Mouse (Mus musculus): ENCODE results near the gene Gm5849. TPM values are rescaled to one million over a fixed set of nuclear protein-coding genes. Genes with fewer than 3 reads are reported as not detected.
"Not testable (repeated sequence)": the region's sequence is repeated elsewhere in the genome, so short reads cannot be mapped to it uniquely, and the experiment has no call there.

Gm5849 gene
- polyA plus RNA-seq (2016; fragmentation: Nextera tagmentation; extraction: Ambion mirVana), result not detected in 2 replicates

DNA sequence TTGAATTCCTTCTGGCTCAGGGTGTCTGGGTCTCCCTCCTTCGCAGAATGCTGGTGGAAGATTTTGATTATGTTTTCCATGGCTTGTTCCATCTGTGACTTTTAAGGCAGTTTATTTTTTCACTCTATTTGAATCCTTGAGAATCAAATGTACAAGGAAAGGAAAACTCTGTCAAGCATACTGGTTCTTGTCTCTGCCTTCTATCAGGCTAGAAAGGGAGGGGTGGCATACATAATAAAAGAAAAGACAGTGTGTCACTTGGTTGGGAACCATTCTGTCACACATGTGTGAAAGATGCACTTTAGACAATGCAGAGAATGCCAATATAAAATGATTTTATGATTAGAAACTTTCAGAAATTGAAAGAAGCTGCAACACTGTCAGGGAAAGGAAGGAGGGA, at the start of gene Gm5849:
Gene Gm5849 (minus strand): TSS at position 101 of the 400 bp plus-strand sequence.
- H3K36me3 ChIP-seq; DNase-seq (ENCODE audit: low spot score); H3K9me3 ChIP-seq; H3K27ac ChIP-seq; H3K27me3 ChIP-seq (ENCODE audit: insufficient read depth, poor library complexity, severe bottlenecking); H3K4me3 ChIP-seq; H3K4me1 ChIP-seq: not testable (repeated sequence)
- WGBS, result 74% methylated on average over 1 of the region's 1 CpGs

GRCm38 (mm10) chr3:90749658-90750057, 28.0 kb downstream of the Gm5849 start:
- H3K36me3 ChIP-seq, result no peaks in the 10 kb centered on the region
- 82% methylated on average over 1 of the region's 1 CpGs for WGBS
- DNase-seq (ENCODE audit: low spot score), result no peak
- H3K9me3 ChIP-seq, result no peaks in the 10 kb centered on the region
- H3K4me3 ChIP-seq, result no peak overlapping the region
- no peaks in the 10 kb centered on the region for H3K27me3 ChIP-seq (ENCODE audit: insufficient read depth, poor library complexity, severe bottlenecking)
- H3K27ac ChIP-seq, result no peak overlapping the region
- H3K4me1 ChIP-seq, result no peaks in the 10 kb centered on the region

DNA sequence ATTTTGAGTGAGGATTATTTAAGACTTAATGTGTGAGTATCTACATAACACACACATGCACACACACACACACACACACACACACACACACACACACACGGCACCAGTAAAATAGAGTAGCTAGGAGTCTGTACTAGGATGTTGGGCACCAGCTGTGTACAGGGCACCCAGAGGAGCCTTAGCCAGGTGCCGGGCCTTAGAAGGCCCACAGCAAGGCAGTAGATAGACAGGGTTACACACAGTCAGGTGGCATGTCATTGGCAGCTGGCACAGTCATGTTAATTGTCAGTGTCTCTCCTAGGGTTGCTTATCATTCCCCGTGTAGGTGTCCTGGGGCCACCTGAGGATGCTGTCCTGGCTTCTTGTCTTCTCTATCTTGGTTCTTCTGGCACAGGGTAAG, 51.1 kb downstream of the Gm5849 start, which contains the start of gene Pglyrp4:
Gene Pglyrp4 (plus strand): TSS at position 301 of the 400 bp plus-strand sequence.
- Histone ChIP-seq H3K36me3 (no peaks in the 10 kb centered on the region), H3K4me1 (no peaks in the 10 kb centered on the region), H3K27me3 (ENCODE audit: insufficient read depth, poor library complexity, severe bottlenecking) (no peaks in the 10 kb centered on the region), H3K27ac (no peak within 1 kb of the TSS), H3K4me3 (no peak within 1 kb of the TSS), H3K9me3 (no peaks in the 10 kb centered on the region)
- 83% methylated on average over 3 of the region's 3 CpGs for WGBS
- no peak for DNase-seq (ENCODE audit: low spot score)

Other genes starting within 250 kb of the Gm5849 start
- gene S100a16, start 240.6 kb downstream of the Gm5849 start, polyA plus RNA-seq (2016; fragmentation: Nextera tagmentation; extraction: Ambion mirVana), result 18.1 and 36.6 TPM in 2 replicates
- gene S100a3, start 217.3 kb downstream of the Gm5849 start, polyA plus RNA-seq (2016; fragmentation: Nextera tagmentation; extraction: Ambion mirVana), result 0.31 and 0.44 TPM in 2 replicates
- gene S100a2, start 187.6 kb downstream of the Gm5849 start, polyA plus RNA-seq (2016; fragmentation: Nextera tagmentation; extraction: Ambion mirVana), result not detected in 2 replicates
- gene Gm42674, start 176.0 kb downstream of the Gm5849 start, polyA plus RNA-seq (2016; fragmentation: Nextera tagmentation; extraction: Ambion mirVana), result not detected in 2 replicates
- 0.30 and 0.43 TPM in 2 replicates for gene S100a4, start 174.1 kb downstream of the Gm5849 start, polyA plus RNA-seq (2016; fragmentation: Nextera tagmentation; extraction: Ambion mirVana)
- gene S100a5, start 169.4 kb downstream of the Gm5849 start, polyA plus RNA-seq (2016; fragmentation: Nextera tagmentation; extraction: Ambion mirVana), result not detected in 2 replicates
- 27.3 and 28.9 TPM in 2 replicates for gene S100a6, start 165.0 kb downstream of the Gm5849 start, polyA plus RNA-seq (2016; fragmentation: Nextera tagmentation; extraction: Ambion mirVana)
- not detected in 2 replicates for gene S100a7a, start 123.9 kb downstream of the Gm5849 start, polyA plus RNA-seq (2016; fragmentation: Nextera tagmentation; extraction: Ambion mirVana)
- not detected in 2 replicates for gene S100a8, start 108.9 kb downstream of the Gm5849 start, polyA plus RNA-seq (2016; fragmentation: Nextera tagmentation; extraction: Ambion mirVana)
- gene S100a9, start 82.2 kb downstream of the Gm5849 start, polyA plus RNA-seq (2016; fragmentation: Nextera tagmentation; extraction: Ambion mirVana), result not detected in 2 replicates
- gene Pglyrp4, start 51.0 kb downstream of the Gm5849 start, polyA plus RNA-seq (2016; fragmentation: Nextera tagmentation; extraction: Ambion mirVana), result not detected in 2 replicates